Mouse (Mus musculus) intestine, embryonic 15.5 days (tissue): Measurements from ENCODE around the gene Trappc6a. TPM values are rescaled to one million over a fixed set of nuclear protein-coding genes. Genes with fewer than 3 reads are reported as not detected.

Source experiments
- ATAC-seq: fragments of 200-750 bp; cut with Nextera tagmentation; 2 replicates; pipeline ENCODE4 v1.8.0; 2017; ENCODE audit warnings: moderate TSS enrichment, moderate library complexity
- H3K27ac ChIP-seq: fragments of 300-500 bp; sonication (generic); 2 replicates; pipeline ENCODE4 v1.5.1; 2015; ENCODE audit warnings: mild to moderate bottlenecking, inconsistent platforms
- H3K27me3 ChIP-seq: fragments of 300-500 bp; sonication (generic); replicated peaks from 2 replicates; pipeline ENCODE4 v1.6.1; 2015; ENCODE audit warnings: inconsistent platforms
- H3K36me3 ChIP-seq: fragments of 300-500 bp; sonication (generic); 2 replicates; pipeline ENCODE4 v1.6.1; 2015; ENCODE audit warnings: inconsistent platforms
- H3K4me1 ChIP-seq: fragments of 300-500 bp; sonication (generic); replicated peaks from 2 replicates; pipeline ENCODE4 v1.6.1; 2015; ENCODE audit warnings: inconsistent platforms
- H3K4me2 ChIP-seq: fragments of 300-500 bp; sonication (generic); replicated peaks from 2 replicates; pipeline ENCODE4 v1.6.1; 2015; ENCODE audit warnings: mild to moderate bottlenecking, inconsistent platforms
- H3K4me3 ChIP-seq: fragments of 300-500 bp; sonication (generic); replicated peaks from 2 replicates; pipeline ENCODE4 v1.5.1; 2015; ENCODE audit warnings: inconsistent platforms
- H3K9ac ChIP-seq: fragments of 300-500 bp; sonication (generic); 2 replicates; pipeline ENCODE4 v1.6.1; 2015; ENCODE audit warnings: inconsistent platforms
- H3K9me3 ChIP-seq: fragments of 300-500 bp; sonication (generic); 2 replicates; pipeline ENCODE4 v1.6.1; 2016; ENCODE audit warnings: inconsistent platforms
- WGBS: fragments of 180-500 bp; shearing (Covaris S2); methylation state at CpG from one replicate; pipeline ENCODE4 v1.1.7; 2015; 5-methylcytosine and 5-hydroxymethylcytosine counted together
- polyA plus RNA-seq: library from polyadenylated mRNA; unstranded; fragments of >200 nt; fragmentation: Nextera tagmentation; extraction: Ambion mirVana; gene quantifications from 2 replicates; pipeline ENCODE4 v1.2.1, GENCODE M21; 2015

Trappc6a gene
- 124 and 137 TPM in 2 replicates for polyA plus RNA-seq

DNA sequence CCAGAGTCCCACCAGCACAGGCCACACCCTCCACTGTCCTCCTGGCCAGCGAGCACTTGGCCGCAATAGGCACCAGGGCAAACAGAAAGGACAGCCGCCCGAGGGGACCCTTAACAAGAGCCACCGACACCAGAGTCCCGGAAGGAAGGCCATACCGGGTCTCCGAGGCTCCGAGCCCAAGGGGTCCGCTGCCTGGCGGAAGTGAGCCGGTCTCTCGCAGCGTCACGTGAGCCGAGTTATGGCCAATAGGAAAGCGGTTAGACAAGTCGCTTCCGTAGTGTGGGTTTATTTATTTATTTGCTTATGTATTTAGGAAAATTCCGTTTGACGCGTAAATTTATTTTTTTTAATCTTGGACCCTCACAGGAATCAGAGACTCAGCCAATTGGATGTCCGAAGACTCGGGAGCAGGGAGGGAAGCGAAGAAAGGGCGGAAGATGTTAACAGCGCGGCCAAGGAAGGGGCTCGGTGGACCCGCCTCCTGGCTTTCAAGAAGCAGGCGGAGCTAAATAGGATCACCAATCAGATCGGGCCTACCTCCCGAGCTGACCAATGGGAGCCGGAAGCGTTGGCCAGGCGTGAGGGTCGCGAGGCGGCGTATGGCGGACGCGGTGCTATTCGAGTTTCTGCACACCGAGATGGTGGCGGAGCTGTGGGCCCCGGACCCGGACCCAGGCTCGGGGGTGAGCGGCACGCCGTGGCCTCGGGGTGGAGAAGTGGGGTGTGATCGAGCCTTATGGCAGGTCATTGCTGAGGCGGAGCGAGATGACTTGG lies at the start of gene Trappc6a, which contains the start of gene Bloc1s3:
Gene Trappc6a, plus strand, starts transcription at position 246 of the 774 bp plus-strand sequence.
Gene Bloc1s3, minus strand, starts transcription at position 218 of the 774 bp plus-strand sequence.
- Histone ChIP-seq H3K4me1 (peaks cover 17% of the 10 kb centered on the region), H3K9ac (peak within 1 kb of the TSS; percentile 90), H3K27ac (peak within 1 kb of the TSS; percentile 59), H3K9me3 (no peaks in the 10 kb centered on the region), H3K36me3 (no peaks in the 10 kb centered on the region), H3K4me2 (peak within 1 kb of the TSS; percentile 97), H3K27me3 (no peaks in the 10 kb centered on the region), H3K4me3 (peak within 1 kb of the TSS; percentile 89)
- WGBS = under 1% methylated on average over 56 of the region's 56 CpGs
- ATAC-seq = peak; percentile 97

DNA sequence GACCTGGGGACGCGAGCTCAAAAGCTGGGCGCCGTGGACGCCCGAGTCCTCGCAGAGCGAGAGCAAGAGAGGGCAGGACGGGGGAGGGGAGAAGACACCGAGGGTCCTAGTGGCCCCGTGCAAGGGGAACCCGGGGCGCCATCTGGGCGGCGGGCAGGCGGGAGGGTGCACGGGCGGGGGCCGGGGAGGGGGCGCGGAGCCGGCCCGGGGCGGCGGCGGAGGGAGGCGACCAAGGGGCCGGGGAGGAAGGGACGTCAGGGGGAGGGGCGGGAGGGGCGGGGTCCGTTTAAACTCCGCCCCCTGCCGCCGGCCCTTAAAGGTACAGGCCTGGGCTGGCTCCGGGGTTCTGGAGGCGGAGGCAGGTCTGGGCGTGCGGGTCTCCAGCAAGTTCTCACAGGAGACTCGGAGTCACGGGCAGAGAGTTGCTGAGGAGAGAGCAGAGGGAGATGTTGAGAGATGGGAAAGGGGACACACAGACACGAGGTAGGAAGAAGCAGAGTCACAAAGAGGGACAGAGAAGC lies 49.5 kb upstream of the Trappc6a start, which contains the start of gene Mark4:
Gene Mark4, minus strand, starts transcription at position 231 of the 521 bp plus-strand sequence.
- 1% methylated on average over 20 of the region's 42 CpGs for WGBS
- H3K4me2 ChIP-seq = peak within 1 kb of the TSS; percentile 95

DNA sequence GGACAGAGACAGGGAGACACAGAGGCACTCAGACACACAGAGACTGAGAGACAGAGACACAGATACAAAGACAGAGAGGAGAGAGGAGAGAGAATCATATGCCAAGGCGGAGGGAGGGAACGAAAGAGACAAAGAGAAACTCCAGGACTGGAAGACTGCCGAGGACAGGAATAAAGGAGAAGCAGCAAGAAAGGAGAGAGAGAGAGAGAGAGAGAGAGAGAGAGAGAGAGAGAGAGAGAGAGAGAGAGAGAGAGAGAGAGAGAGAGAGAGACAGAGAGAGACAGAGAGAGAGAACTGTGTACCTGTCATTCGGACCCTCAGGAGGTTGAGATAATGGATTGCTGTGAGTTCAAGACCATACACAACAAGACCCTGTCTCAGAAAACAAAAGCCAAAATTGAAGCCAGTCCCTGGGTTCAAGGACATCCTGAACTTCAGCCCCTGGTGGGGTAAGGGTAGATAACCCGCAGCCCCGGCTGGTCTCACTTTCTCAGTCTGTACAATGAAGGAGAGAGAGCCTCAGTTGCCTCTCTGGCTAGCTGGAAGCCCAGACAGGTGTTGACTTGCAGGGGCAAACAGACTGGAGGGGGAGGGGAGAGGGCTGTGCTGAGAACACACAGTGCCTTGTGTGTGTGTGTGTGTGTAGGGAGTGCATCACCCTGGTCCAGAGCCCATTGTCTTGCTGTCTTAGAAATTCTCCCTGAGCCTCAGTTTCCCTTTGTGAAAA lies 48.9 kb upstream of the Trappc6a start:
- peak overlapping the region; percentile 95 for H3K4me2 ChIP-seq
- peak overlapping the region; percentile 92 for H3K4me3 ChIP-seq
- no peaks in the 10 kb centered on the region for H3K9me3 ChIP-seq
- H3K27ac ChIP-seq = peak overlapping the region; percentile 58; the same call in 1 of the 2 replicates
- H3K27me3 ChIP-seq = no peaks in the 10 kb centered on the region
- peak overlapping the region; percentile 90 for H3K9ac ChIP-seq
- 24% methylated on average over 6 of the region's 6 CpGs for WGBS
- H3K4me1 ChIP-seq = peaks cover 16% of the 10 kb centered on the region
- peaks cover 3% of the 10 kb centered on the region; the same call in 1 of the 2 replicates for H3K36me3 ChIP-seq
- no peak for ATAC-seq

More for the DNA sequence above, 49.5 kb upstream of the Trappc6a start, which contains the start of gene Mark4:
- peaks cover 16% of the 10 kb centered on the region for H3K4me1 ChIP-seq
- H3K9ac ChIP-seq = peak within 1 kb of the TSS; percentile 90
- peak within 1 kb of the TSS; percentile 71 for H3K27ac ChIP-seq
- peak within 1 kb of the TSS; percentile 92 for H3K4me3 ChIP-seq
- peaks cover 3% of the 10 kb centered on the region; the same call in 1 of the 2 replicates for H3K36me3 ChIP-seq
- ATAC-seq = peak; percentile 92
- H3K9me3 ChIP-seq = no peaks in the 10 kb centered on the region
- H3K27me3 ChIP-seq = no peaks in the 10 kb centered on the region

DNA sequence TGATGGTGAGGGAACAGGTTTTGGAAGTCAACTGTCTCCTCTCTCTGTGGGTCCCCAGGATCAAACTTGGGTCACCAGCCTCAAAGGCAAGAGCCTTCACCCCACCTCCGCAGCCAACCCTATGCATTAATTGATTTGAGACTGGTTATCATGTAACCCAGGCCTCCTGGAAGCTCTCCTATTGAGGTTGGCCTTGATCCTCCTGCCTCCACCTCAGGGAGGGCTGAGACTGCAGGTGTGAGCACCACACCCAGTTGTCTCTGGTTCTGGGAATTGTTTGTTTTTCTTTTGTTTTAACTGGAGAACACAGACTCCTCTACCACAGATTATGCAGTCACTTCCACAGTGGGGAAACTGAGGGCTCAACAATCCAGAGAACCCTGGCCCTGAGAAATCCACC lies 47.7 kb upstream of the Trappc6a start:
- H3K36me3 ChIP-seq = peaks cover 3% of the 10 kb centered on the region; the same call in 1 of the 2 replicates
- no peak for ATAC-seq
- H3K27me3 ChIP-seq = no peaks in the 10 kb centered on the region; the same call in 1 of the 2 replicates
- no peaks in the 10 kb centered on the region for H3K9me3 ChIP-seq
- no peak overlapping the region for H3K4me2 ChIP-seq
- 63% methylated on average over 1 of the region's 1 CpGs for WGBS
- peaks cover 23% of the 10 kb centered on the region for H3K4me1 ChIP-seq
- no peak overlapping the region for H3K4me3 ChIP-seq
- H3K9ac ChIP-seq = no peak overlapping the region
- H3K27ac ChIP-seq = no peak overlapping the region

DNA sequence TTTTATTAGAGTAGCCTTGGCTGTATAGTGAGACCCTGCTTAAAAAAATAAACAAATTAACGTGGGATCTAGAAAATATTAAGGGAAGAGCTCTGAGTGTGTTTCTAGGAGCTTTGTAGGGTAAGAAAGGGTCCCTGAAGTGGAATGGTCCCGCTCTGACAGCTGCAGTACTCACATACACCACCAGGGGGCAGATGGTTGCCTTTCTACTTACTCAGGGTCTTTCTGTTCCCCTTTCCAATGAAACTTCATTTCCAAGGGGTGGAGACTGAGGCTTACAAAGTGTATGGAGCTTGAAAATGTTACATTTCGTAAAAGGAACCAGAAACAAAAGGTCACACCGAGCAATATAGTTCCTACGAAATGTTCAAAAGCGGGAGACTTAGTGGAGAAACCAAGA lies 46.7 kb upstream of the Trappc6a start:
- peaks cover 3% of the 10 kb centered on the region; the same call in 1 of the 2 replicates for H3K27me3 ChIP-seq
- no peak overlapping the region for H3K4me3 ChIP-seq
- H3K27ac ChIP-seq = no peak overlapping the region
- no peaks in the 10 kb centered on the region for H3K9me3 ChIP-seq
- 6% methylated on average over 6 of the region's 6 CpGs for WGBS
- H3K36me3 ChIP-seq = no peaks in the 10 kb centered on the region
- no peak for ATAC-seq
- no peak overlapping the region for H3K9ac ChIP-seq
- peaks cover 23% of the 10 kb centered on the region for H3K4me1 ChIP-seq
- H3K4me2 ChIP-seq = no peak overlapping the region

DNA sequence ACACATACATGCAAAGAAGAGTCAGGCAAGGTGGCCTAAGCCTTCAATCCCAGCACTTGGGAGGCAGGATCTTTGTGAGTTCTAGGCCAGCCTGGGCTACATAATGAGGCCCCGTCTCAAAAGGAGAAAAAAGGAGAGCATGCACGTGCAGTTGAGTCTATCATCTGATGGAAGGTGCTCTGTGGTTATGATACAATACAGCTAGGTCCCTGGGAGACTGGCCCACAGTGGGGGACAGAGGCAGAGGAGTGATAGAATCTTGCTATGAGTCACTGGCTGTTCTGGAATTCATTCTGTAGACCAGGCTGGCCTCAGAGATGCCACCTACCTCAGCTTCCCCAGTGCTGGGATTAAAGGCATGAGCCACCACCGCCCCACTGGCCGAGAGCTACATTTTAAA lies 45.8 kb upstream of the Trappc6a start:
- H3K36me3 ChIP-seq = no peaks in the 10 kb centered on the region
- H3K27ac ChIP-seq = no peak overlapping the region
- H3K9me3 ChIP-seq = no peaks in the 10 kb centered on the region
- H3K27me3 ChIP-seq = peaks cover 4% of the 10 kb centered on the region
- 72% methylated on average over 4 of the region's 4 CpGs for WGBS
- no peak for ATAC-seq
- H3K4me1 ChIP-seq = peaks cover 15% of the 10 kb centered on the region
- H3K9ac ChIP-seq = no peak overlapping the region
- 0 out of 2 replicates have a peak overlapping the region, but pooled peaks have one; percentile 9 for H3K4me2 ChIP-seq
- no peak overlapping the region for H3K4me3 ChIP-seq

DNA sequence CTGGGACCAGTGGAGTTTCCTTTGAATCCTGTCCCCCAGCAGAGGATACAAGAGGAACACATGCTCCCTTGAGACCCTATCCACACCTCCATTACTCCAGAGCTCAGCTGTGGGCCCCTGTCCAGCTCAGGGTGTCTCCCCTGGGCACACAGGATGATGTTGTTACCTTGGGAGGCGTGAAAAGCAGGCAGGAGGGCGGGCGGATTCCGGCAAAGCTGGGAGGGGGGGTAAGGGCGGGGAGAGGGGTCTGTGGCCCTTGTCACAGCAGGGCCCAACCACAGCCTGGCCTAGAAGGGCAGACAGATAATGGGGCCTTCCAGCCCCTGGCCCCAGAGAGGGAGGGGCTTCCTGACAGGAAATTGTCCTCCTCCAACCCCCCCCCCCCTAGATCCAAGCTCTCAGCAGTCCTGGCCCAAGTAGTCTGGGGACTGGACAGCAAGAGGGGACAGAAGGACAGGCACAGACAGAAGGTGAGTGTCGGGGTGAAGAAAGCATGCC lies 45.3 kb upstream of the Trappc6a start, which contains the start of gene Exoc3l2:
Gene Exoc3l2, plus strand, starts transcription at position 448 of the 498 bp plus-strand sequence.
- no peak within 1 kb of the TSS for H3K27ac ChIP-seq

DNA sequence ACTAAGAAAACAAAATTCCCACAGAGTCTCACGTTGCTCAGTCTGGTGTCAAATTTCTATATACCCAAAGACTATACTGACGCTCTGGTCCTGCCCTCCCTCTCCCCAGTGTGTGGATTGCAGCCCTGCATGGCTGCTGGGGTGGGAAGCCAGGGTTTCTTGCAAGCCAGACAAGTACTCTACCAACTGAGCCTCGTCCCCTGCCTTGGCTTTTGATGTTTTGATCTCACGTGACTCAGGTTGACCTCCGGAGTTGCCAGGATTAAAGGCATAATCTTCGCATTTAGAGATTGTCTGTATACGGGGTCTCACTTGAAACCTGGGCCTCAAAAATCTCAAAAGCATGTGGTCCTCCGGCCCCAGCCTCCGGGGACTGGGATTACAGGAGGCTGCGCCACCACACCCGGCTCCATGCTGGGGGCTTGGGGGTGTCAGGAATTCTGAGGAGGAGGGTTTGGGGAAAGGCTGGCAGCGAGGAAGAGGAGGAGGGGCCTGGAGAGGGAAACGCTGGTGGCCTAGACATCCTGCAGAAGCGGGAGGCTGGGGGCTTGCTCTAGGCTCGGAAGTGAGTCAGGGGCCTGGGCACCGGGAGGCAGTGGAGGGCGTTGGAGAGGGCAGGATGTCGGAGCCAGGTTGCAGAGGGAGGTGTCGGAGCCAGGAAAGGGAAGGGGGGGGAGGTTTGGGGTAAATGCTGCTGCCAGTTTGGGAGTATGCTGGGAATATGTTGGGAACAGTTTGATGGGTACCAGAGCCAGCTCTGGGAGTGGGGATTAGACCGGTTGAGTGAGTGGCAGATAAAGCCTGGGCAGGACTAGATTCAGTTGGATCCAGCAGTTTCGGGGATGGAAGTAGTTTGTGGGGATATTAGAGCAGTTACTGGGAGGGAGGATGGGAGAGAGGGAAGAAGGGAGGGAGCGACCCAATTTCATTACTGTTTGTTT lies 43.6 kb upstream of the Trappc6a start:
- 0 out of 2 replicates have a peak overlapping the region, but pooled peaks have one; percentile 32 for H3K27ac ChIP-seq
- H3K4me3 ChIP-seq = 0 out of 2 replicates have a peak overlapping the region, but pooled peaks have one; percentile 6
- H3K9me3 ChIP-seq = no peaks in the 10 kb centered on the region
- peaks cover 19% of the 10 kb centered on the region for H3K27me3 ChIP-seq
- H3K4me1 ChIP-seq = peaks cover 8% of the 10 kb centered on the region; the same call in 1 of the 2 replicates
- H3K9ac ChIP-seq = peak overlapping the region; percentile 13; the same call in 1 of the 2 replicates
- ATAC-seq = no peak
- no peaks in the 10 kb centered on the region for H3K36me3 ChIP-seq
- peak overlapping the region; percentile 33 for H3K4me2 ChIP-seq
- 15% methylated on average over 22 of the region's 22 CpGs for WGBS

More for the DNA sequence above, 45.3 kb upstream of the Trappc6a start, which contains the start of gene Exoc3l2:
- Histone ChIP-seq H3K36me3 (no peaks in the 10 kb centered on the region), H3K4me1 (peaks cover 11% of the 10 kb centered on the region; the same call in 1 of the 2 replicates), H3K4me3 (0 out of 2 replicates have a peak within 1 kb of the TSS, but pooled peaks have one; percentile 6), H3K27me3 (peaks cover 8% of the 10 kb centered on the region), H3K9ac (no peak within 1 kb of the TSS), H3K4me2 (0 out of 2 replicates have a peak within 1 kb of the TSS, but pooled peaks have one; percentile 9), H3K9me3 (no peaks in the 10 kb centered on the region)
- ATAC-seq = no peak
- 49% methylated on average over 6 of the region's 6 CpGs for WGBS

DNA sequence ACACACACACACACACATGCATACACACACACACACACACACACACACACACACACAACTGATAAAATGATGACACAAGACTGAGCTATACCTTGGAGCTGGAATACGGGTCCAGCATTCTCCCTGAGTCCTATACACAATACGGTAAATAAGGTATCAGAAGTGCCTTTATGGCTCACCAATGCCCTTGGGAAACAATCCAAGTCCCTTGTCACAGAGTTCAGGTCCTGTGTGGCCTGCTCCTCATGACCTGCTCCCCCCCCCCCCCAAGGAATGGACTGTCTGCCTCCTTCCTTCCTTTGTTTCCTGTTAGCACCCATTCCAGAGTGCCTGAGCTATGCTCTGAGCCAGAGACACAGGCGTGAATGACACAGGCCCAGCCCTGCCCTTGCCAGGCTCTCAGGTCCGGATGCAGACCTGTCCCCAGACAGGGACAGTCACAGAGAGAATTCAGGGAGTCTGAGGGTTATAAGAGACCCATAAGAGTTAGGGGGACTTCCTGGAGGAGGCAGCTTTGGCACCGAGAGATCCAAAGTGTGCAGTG lies 41.5 kb upstream of the Trappc6a start:
- Histone ChIP-seq H3K4me1 (0 out of 2 replicates have a peak, but pooled peaks cover 8% of the 10 kb centered on the region), H3K9ac (no peak overlapping the region), H3K4me3 (no peak overlapping the region), H3K4me2 (no peak overlapping the region), H3K36me3 (no peaks in the 10 kb centered on the region), H3K9me3 (no peaks in the 10 kb centered on the region), H3K27me3 (peaks cover 35% of the 10 kb centered on the region), H3K27ac (no peak overlapping the region)
- WGBS = 63% methylated on average over 5 of the region's 5 CpGs
- no peak for ATAC-seq

DNA sequence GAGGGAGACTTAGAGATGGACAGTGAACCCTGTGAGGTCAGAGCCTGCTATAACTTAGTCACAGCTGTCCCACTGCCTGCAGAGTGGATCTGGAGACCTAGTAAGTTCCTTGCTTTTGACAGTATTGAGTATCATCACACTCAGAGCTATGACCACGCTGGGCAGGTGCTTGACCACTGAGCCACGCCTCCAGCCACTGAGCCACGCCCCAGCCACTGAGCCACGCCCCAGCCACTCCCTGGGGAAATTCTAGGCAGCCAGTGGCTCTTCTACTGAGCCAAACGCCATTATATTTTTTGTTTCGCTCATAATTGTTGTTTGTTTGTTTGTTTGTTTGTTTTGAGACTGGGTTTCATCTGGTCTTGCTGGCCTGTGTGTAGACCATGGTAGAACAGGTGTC lies 40.6 kb upstream of the Trappc6a start:
- H3K36me3 ChIP-seq = no peaks in the 10 kb centered on the region
- ATAC-seq = no peak
- H3K27me3 ChIP-seq = peaks cover 45% of the 10 kb centered on the region
- H3K27ac ChIP-seq = no peak overlapping the region
- H3K4me3 ChIP-seq = no peak overlapping the region
- H3K4me1 ChIP-seq = 0 out of 2 replicates have a peak, but pooled peaks cover 8% of the 10 kb centered on the region
- 35% methylated on average over 6 of the region's 6 CpGs for WGBS
- no peak overlapping the region for H3K9ac ChIP-seq
- H3K9me3 ChIP-seq = no peaks in the 10 kb centered on the region
- no peak overlapping the region for H3K4me2 ChIP-seq
